Mouse (Mus musculus) embryonic fibroblast, embryonic 13.5 days (primary cell): Measurements from ENCODE around the gene Wfdc11.

ENCODE experiments used
- CTCF ChIP-seq: IDR thresholded peaks from 2 replicates; pipeline ENCODE4 v1.5.1; 2011; ENCODE audit warnings: mild to moderate bottlenecking, control low read depth, low read length, moderate library complexity, borderline replicate concordance; ENCODE audit not compliant: insufficient read depth
- POLR2A ChIP-seq: IDR thresholded peaks from 2 replicates; pipeline ENCODE4 v1.6.1; 2011; ENCODE audit warnings: low read depth, mild to moderate bottlenecking, control low read depth, low read length, moderate library complexity

GRCm38 (mm10) chr2:164670261-164670660 is 3.6 kb downstream of the Wfdc11 start:
- TF ChIP-seq POLR2A, result no peak
- TF ChIP-seq CTCF, result no peak
